Mouse (Mus musculus): ENCODE results near the gene Fan1.

GRCm38 (mm10) chr7:64310241-64310640 is 63.7 kb downstream of the Fan1 start:
- no peak for TF ChIP-seq POLR2A (IDR thresholded peaks at IDR 0.05; ENCODE audit: low read depth, low read length)
- TF ChIP-seq CTCF (IDR thresholded peaks at IDR 0.05; ENCODE audit: extremely low read depth, insufficient read length, insufficient replicate concordance, low read depth, low read length) = no peak
